Mouse (Mus musculus) gastrocnemius, adult 2 months (tissue): ENCODE data around the gene Fcrl6. TPM values are rescaled to one million over a fixed set of nuclear protein-coding genes. Genes with fewer than 3 reads are reported as not detected.
A peak's percentile ranks its signal among the peaks of the same experiment; 100 is the strongest.

Source experiments
- DNase-seq: peaks from one replicate; pipeline ENCODE4 v3.0.0; 2022
- H3K27ac ChIP-seq: fragments of 200-600 bp; 2 replicates; pipeline ENCODE4 v1.8.1; 2022; ENCODE audit warnings: mild to moderate bottlenecking
- H3K4me3 ChIP-seq: fragments of 200-600 bp; 2 replicates; pipeline ENCODE4 v1.8.1; 2022; ENCODE audit warnings: mild to moderate bottlenecking, moderate library complexity
- CTCF ChIP-seq: fragments of 200-600 bp; IDR thresholded peaks from 2 replicates; pipeline ENCODE4 v1.8.1; 2022; ENCODE audit warnings: antibody characterized with exemption, mild to moderate bottlenecking, moderate library complexity
- intact Hi-C: fragments of 180-260 bp; cut with DNase I; formaldehyde crosslinking; loops from one replicate; pipeline ENCODE4 v1.15.1; 2025
- total RNA-seq, 2 experiments: library from RNA; stranded (reverse); gene quantifications; 2 replicates each; pipeline ENCODE4 v1.2.3; 2021

Gene Fcrl6
- total RNA-seq, 2 experiments from 2014 or later: not detected

DNA sequence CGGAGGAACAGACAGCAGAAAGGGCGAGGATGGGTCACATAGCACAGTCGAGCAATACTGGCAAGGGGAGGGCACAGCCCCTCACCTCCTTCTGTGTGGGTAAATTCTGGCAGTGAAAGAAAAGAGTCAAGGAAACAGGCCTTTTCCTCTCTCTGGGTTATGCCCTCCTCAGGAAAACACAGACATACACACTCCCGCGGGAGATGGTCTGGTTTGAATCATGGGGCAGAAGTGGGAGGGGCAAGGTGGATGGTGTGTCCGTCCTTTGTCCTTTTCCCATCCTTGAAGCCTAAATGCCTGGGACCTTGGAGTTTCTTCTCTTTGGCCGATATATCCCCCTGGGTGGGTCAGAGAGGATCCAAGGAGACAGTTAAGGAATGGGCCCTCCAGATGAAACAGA, 27.5 kb upstream of the Fcrl6 start:
- intact Hi-C loops: loop anchor here (5.0 kb wide), 1 partner anchor 223 kb away; no protein-coding TSS in a partner anchor
- Histone ChIP-seq H3K4me3 (no peak overlapping the region), H3K27ac (no peak overlapping the region)
- no peak for DNase-seq
- TF ChIP-seq CTCF: no peak

DNA sequence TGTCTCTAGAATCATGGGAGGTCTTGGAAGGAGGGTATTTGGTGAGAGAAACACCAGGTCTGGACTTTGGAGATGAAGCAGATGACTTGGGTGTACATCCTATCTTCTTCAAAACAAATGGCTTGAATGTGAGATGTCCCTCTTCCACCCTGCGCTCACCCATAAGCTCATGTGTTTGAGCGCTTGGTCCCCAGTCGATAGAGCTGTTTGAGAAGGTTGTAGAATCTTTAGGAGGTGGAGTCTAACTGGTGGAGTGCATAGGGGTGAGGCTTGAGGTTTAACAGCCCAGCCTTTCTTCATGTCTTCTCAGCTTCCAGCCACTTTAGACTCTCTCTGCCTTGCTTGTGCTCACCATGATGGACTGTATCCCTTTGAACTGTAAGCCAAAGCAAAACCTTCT, 24.0 kb upstream of the Fcrl6 start:
- H3K27ac ChIP-seq: no peak overlapping the region
- DNase-seq: no peak
- no peak for TF ChIP-seq CTCF
- intact Hi-C loops: no loop called here
- H3K4me3 ChIP-seq: no peak overlapping the region

DNA sequence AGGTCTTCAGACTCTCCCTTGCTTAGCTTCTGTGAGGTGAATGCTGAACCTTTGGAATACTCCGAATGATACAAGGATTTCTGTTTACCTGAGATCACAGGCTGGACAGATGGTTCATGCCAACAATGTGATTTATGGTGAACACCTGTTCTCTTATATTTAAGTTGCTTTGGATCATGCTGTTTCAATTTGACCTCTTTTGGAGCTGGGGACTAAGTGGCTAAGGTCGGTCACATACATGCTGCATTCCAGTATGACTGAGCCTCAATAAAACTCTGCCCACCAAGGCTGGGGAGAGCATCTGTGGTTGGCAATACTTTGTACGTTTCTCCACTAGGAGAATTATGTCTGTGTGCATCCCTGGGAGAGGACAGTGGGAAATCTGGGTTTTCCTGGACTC, 21.7 kb upstream of the Fcrl6 start:
- intact Hi-C loops: no loop called here
- no peak for DNase-seq
- no peak overlapping the region for H3K27ac ChIP-seq
- no peak for TF ChIP-seq CTCF
- no peak overlapping the region for H3K4me3 ChIP-seq

DNA sequence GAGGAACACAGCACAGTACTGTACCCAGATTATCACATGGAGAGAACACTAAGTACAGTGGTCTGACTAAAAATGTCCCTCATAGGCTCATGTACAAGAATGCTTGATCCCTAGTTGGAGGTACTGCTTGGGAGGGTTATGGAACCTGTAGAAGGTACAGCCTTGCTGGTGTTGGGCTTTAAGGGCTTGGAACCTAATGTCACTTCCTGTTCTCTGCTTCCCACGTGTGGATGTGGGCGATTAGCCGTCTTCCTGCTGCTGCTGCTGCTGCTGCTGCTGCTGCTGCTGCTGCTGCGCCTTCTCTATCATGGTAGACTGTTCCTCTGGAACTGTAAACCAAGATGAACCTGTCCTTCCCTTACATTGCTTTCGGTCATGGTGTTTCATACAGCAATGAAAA, 21.2 kb upstream of the Fcrl6 start:
- TF ChIP-seq CTCF: no peak
- intact Hi-C loops: no loop called here
- no peak for DNase-seq

DNA sequence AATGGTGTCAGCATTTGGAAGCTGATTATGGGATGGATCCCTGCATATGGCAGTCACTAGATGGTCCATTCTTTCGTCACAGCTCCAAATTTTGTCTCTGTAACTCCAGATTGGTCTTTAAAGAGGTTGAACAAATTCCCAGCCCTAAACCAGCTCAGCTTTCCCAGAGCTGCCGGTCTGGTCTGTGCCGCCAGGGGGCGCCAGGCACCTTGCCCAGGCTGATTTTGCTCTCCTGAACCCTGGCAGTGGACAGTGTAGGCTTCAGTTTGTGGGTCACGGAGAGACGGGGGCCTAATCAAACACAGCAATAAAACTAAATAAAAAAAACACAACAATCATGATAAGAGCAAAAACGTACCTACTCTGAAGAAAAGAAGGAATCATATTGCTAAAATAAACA, 16.9 kb upstream of the Fcrl6 start:
- H3K27ac ChIP-seq: no peak overlapping the region
- DNase-seq: peak; percentile 83
- H3K4me3 ChIP-seq: peak overlapping the region; percentile 13; the same call in 1 of the 2 replicates
- intact Hi-C loops: loop anchor here (1.0 kb wide), 1 partner anchor 15 kb away; no protein-coding TSS in a partner anchor
- peak; percentile 96 for TF ChIP-seq CTCF

More for the DNA sequence above, 21.2 kb upstream of the Fcrl6 start:
- Histone ChIP-seq H3K4me3 (no peak overlapping the region), H3K27ac (no peak overlapping the region)

DNA sequence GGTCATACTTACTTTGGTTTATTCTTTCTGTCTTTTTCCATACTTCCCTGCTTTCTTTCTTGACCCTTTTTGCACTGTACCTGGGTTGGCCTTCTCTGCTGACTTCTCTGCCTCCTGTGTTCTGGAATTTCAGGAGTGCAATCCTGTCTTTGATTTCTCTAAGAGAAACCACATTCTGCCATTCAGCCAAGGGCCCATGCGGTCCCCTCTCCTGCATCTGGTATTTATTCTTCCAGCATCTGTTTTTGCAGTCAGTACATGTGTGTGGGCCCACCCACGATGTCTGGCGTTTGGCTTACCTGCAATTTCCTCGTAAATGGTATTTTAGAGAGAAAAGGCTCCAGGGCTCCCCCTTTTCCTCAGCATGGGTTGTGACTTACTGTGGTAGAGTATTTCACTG, 15.8 kb upstream of the Fcrl6 start:
- DNase-seq: no peak
- intact Hi-C loops: no loop called here
- no peak overlapping the region for H3K4me3 ChIP-seq
- H3K27ac ChIP-seq: no peak overlapping the region
- no peak for TF ChIP-seq CTCF

DNA sequence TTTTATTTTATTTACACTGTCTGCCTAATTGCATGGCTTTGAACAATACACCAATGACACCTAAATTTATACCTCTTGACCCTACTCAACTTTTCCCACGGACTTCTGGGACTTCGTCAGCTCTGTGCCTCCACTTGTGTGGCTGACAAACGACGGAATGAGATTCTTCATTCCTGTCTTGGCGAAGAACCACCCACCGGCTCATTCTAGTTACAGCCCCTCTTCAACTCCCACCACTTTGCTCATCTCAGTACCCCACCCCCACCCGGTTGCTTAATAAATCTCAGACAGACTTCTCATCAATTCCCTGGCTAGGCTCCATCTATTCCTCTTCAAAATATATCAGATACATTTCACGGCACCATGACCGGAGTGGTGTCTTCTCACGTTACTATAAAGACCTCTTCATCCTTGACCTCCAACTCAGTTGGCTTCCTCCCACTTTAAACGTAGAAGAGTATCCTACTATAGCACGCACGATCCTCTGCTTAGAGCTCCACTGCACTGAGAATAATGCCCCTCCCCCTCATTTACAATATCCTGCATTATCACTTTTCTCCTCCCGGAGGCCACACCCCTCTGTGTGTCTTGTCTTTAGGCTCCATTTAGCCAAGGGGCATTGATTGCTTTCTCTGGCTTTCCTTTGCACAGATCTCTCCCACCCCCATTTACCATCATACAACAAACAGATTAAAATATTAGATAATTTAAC, 15.2 kb upstream of the Fcrl6 start:
- no peak overlapping the region for H3K4me3 ChIP-seq
- H3K27ac ChIP-seq: no peak overlapping the region
- no peak for DNase-seq
- TF ChIP-seq CTCF: no peak
- intact Hi-C loops: no loop called here

DNA sequence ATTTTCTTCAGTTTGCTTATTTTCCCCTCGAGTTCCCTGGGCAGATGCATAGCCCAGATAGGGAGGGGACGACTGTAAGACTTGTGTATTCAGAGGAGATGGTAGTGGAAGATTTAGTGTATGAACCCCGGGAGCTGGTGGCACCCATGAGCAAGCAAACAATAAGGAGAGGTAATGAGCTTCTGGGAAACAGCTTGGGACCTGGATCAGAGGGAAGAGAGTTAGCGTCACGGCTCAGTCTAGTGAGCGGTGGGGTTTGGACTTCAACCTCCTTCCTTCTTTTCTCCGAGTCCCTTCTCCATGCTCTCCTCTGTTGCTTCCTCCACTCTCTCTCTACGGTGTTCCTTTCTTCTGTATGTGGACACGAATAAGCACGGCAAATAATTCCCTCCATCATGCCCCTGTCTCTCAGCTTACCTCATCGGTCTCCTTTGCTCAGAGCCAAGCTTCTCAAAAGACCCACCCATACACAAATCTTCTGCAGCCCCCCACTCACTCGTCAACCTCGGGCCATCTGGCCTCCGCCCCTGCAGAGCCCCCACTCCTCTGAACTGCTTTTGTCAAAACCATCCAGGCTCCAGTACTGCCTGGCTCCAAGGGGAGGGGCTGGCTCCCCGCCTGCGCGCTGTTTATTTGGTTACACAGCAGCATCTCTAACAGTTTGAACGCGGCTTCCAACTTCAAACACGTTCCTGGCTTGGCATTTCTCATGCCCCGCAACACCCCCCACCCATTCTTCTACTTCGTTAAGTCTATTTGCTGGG, 14.4 kb upstream of the Fcrl6 start:
- DNase-seq: peak; percentile 31

DNA sequence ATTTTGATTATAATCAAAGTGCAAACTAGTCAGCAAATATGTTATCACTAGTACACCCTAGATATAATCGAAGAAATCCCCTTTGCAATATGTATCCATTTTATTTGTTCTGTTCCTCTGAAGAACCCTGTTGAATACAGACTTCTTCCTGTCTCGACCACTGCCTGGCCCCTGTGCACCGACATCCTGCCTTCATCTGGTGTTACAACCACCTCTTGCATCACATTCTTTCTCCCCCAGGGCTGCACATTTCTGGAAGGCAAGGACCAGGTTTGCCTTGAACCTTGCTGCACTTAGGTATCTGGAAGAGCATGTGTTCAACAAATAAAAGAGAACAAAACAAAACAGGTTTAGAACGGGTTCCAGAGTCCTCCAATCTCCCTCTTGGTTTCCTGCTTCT, 13.1 kb upstream of the Fcrl6 start:
- Histone ChIP-seq H3K27ac (no peak overlapping the region), H3K4me3 (no peak overlapping the region)
- TF ChIP-seq CTCF: no peak
- intact Hi-C loops: no loop called here
- no peak for DNase-seq

More for the DNA sequence above, 14.4 kb upstream of the Fcrl6 start:
- peak overlapping the region; percentile 36 for H3K4me3 ChIP-seq
- no peak overlapping the region for H3K27ac ChIP-seq
- no peak for TF ChIP-seq CTCF
- intact Hi-C loops: no loop called here

DNA sequence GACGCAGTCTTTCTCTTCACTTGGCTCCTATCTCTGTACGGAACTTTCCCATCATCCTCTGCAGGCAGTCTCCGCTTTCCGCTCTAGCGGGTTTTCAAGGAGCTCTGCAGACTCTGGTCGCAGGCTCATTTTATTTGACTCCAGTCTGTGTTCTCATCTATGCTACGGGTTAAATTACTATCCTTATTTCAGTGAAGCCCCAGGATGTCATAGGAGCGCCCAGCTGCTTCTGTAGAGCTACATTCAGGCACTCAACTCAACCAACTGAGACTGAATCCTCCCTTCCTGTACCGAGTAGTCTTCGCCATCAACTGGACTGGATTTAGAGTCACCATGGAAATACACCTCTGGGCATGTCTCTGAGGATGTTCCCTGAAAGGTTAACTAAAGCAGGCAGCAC, 12.3 kb upstream of the Fcrl6 start:
- intact Hi-C loops: no loop called here
- Histone ChIP-seq H3K27ac (no peak overlapping the region), H3K4me3 (no peak overlapping the region)
- no peak for TF ChIP-seq CTCF
- DNase-seq: no peak

DNA sequence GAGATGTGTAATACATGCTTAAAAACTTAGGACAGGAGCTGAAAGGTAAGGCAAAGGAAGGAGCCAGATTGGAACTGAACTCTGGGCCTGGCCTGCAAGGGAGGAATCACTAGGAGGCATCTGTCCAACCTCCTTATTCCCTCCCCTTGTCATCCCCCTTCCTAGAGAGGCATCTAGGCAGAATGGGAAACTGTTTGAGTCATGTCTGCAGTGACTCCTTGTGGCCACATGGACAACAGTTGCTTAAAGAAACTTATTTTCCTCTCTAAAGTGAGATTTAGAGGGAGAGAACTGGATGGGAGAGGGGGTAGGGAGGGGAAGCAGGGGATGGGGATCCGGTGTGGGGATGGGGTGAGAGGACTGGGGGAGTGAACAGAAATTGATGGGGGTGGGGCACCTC, 10.4 kb upstream of the Fcrl6 start:
- no peak overlapping the region for H3K4me3 ChIP-seq
- intact Hi-C loops: loop anchor here (1.0 kb wide), 1 partner anchor 83 kb away; no protein-coding TSS in a partner anchor

DNA sequence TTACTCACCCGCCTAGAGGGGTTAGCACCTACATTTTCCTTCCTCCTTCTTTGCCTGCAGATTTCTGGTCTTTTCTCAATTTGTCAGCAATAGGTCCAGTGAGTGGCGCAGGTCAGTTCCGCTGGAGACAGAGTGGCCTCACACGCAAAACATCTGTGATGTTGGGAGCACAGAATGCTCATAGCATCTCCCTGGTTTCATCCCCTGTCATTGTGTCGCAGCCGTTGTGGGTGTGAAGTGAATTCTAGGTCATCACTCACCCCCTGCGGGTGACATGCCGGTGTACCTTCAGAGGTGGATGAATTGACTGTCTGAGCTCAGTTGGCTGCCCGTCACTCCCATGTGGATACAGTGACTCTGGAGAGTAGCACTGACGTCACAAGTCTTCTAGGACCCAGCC, 9.0 kb upstream of the Fcrl6 start:
- intact Hi-C loops: no loop called here
- Histone ChIP-seq H3K4me3 (no peak overlapping the region), H3K27ac (no peak overlapping the region)
- DNase-seq: no peak
- no peak for TF ChIP-seq CTCF

More for the DNA sequence above, 10.4 kb upstream of the Fcrl6 start:
- DNase-seq: no peak
- TF ChIP-seq CTCF: peak; percentile 36
- no peak overlapping the region for H3K27ac ChIP-seq

DNA sequence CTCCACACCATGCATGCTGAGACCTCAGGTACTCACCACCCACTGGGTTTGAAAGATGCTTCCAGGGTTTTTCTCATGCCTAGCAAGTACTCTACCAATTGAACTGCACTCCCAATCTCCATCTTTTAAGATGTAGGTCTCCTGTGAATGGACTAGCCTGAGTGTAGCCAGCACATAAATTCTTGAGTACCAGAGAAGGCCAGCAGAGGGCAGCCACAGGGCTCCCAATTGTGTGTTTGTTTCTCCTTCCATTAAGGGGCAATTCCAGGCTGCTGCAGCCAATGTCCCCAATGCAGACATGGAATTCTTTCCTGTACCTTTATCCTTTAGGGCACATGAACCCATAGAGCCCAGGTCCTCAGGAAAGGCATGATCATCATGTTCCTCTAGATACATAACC, 7.9 kb downstream of the Fcrl6 start:
- peak; percentile 64 for TF ChIP-seq CTCF
- H3K4me3 ChIP-seq: no peak overlapping the region
- no peak overlapping the region for H3K27ac ChIP-seq
- intact Hi-C loops: no loop called here
- DNase-seq: no peak
